Mouse (Mus musculus) megakaryocyte, embryonic 14.5 days (primary cell): ENCODE data around the gene Hip1r.

ENCODE experiments used
- FLI1 ChIP-seq: IDR thresholded peaks from 2 replicates; pipeline ENCODE4 v1.6.1; 2012; ENCODE audit warnings: low read length, inconsistent platforms, mixed read lengths
- GATA1 ChIP-seq: IDR thresholded peaks from 3 replicates; pipeline ENCODE4 v1.6.1; 2012; ENCODE audit warnings: mixed read lengths, low read length, inconsistent platforms, borderline replicate concordance

DNA sequence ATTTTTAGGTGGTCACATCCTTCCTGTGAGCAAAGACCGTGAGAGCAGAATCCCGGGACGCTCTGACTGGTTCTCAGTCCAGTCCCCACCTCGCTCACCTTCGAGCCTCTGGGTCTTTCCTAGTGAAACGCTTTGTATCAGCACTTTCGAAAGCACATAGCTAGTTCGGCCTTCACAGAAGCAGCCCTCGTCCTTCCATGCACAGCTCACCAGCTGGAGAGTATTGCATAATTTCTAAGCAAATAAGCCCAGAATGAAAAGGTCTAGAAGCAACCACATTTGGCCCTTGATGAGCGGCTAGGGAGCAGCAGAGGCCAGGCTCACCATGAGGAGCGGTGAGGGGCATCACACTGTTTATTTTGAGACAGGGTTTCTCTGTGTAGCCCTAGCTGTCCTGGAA is 47.7 kb downstream of the Hip1r start:
- TF ChIP-seq GATA1 (no peak), FLI1 (no peak)
